Mouse (Mus musculus) c-Kit-positive CD71-positive TER-119-negative erythroid progenitor cells, embryonic 14.5 days (primary cell): ENCODE data around the gene Ptpdc1.

ENCODE experiments used
- DNase-seq: peaks from one replicate; pipeline ENCODE4 v3.0.0-alpha.2; 2013; ENCODE audit warnings: low read depth

Ptpdc1 gene

DNA sequence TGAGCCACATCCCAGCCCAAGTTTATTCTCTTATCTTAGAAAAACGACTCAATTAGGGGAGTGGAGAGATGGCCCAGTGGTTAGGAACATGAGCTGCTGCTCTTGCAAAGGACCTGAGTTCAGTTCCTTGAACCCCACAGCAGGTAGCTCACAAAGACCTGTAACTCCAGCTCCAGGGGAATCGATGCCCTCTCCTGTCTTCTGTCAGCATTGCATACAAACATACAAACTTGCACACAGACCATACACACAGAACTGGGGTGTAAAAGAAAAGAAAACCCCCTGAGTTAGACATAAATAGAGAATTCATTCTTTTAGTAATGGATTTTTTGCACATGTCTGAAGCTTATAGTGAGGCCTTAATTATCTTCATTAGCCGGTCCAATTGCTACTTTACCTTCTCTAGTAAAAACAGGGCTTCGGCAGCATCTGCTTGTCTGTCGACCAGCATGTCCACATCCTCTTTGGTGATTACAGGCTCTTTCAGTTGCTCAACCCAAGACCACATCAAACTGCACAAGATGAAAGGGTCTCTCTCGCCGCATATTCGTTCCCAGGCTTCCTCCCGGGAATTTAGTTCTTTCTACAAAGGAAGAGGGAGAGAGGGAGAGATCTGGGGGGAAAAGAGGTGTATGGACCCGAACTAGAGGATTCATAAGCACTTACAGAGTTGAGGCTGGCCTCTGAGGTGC is 42.6 kb downstream of the Ptpdc1 start:
- DNase-seq = no peak

DNA sequence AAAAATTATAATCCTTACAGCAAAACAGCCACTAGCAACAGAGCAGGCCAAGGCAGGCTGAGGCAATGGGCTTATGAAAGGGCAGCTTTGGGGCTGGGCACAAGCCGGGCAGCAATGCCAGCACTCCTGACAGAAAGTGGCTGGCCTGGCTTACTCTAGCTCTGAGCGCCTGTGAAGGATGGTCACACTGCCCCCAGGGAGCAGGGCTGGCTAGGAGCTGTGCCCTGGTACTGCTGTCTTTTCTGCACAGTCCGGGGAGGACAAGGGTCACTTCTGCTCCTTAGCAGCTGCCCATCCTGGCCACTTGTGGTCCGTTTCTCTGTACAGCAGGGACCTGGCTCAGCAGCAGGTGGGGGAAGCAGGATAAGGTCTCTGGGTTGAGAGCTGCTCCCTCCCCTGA is 46.8 kb downstream of the Ptpdc1 start:
- no peak for DNase-seq

DNA sequence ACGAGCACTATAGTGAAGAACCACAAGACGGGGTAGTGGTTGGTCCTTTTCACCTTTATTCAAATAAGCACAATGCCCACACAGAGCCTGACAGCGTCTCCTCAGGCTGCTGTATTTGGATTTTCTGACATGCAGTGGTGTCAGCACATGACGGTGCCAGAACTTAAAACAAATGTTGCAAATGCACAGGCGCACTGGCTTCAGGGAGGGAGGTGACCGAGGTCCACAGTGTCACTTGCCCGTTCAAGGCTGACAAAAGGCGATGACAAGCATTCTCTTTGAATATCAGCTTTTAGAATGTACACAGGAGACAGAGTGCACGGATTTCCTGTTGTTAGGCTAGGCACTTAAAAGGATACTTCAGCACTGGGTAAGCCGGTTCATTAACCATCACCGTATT is 47.6 kb downstream of the Ptpdc1 start:
- DNase-seq = no peak

DNA sequence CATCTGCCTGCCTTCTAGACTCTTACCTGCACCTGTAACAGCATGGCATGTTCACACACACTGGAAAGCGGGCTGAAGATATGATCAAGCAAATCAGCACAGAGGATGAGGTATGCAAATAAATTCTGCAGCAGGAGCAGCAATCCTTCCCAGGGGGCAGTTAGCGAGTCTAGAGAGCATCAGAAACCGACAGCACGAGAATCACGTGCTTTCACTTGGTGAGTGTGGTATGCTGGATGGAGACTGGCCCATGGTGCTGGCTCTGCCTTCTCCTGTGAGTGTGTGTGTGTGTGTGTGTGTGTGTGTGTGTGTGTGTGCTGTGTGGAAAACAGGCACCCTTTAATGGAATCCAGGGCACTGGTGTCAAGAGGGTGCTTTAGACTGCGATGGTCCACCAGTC is 48.5 kb downstream of the Ptpdc1 start:
- DNase-seq = no peak

DNA sequence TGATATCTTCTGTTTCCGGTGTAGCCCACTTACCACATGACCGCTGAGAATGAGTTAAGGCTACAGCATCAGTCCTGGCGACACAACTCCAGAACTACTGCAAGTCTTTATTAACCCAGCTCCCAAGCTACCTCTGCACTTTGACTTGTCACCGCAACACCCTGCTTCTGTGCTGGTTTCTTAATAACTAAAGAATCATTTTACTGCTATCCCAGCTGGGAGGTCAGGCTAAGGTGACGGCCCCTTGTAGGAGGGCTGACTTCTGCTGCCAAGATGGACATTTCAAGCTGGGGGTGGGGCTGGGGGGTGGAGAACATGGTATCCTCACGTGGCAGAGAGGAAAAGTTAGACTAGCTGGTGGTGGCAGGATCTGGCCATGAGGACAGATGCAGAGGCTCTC is 50.7 kb downstream of the Ptpdc1 start:
- no peak for DNase-seq

DNA sequence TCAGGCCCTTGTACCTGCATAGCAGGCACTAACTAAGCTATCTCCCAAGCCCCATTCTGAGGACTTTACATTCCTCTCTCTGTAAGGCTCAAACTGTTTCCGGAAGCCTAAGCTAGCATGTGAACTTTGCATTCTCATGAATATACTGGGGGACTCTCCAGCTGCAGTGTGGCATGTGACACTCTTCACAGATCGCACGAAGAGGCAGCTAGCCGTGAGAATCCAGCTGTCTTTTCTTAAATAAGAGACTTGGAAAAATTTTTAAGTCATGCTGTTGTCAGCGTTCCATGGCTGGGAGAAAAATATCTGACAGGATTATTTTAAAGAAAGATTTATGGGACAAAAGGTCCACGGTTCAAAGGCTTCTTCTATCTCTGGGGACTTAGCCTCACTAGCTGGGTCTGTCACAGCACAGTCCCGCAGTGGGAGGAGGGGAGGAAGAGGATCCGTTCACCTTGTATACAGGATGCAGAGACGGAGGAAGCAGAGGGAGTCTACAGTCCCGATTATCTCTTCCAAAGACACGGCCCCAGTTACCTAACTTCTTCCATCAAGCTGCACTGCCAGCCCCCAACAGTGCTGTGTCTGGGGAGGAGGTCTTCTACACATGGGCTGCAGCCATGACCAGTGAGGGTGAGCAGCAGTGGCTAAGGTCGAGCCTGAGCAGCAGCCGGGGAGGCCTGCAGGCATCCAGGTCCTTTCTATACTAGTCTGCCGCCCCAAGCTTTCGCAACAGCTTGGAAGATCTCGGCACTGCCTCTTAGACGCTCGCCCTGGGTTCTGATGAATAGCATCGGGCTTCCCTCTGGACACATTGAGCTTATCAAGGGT is 51.7 kb downstream of the Ptpdc1 start:
- no peak for DNase-seq

DNA sequence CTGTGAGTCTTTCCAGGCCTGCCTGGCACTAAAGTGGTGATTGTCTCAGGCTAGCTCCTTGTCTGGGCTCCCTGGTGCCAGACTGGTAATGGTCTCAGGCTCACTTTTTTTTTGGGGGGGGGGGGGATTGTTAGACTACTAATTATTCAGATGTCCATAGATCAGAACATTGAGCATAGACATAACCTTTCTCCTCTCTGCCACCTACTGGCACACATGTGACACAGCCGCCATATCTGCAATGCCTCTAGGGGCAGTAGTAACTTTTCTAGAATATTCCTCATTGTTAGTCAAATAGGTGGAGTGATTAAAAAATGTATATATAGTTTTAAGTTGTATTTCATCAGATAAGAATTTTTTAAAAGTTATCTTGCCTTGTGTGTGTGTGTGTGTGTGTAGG is 53.3 kb downstream of the Ptpdc1 start:
- peak; percentile 20 for DNase-seq

DNA sequence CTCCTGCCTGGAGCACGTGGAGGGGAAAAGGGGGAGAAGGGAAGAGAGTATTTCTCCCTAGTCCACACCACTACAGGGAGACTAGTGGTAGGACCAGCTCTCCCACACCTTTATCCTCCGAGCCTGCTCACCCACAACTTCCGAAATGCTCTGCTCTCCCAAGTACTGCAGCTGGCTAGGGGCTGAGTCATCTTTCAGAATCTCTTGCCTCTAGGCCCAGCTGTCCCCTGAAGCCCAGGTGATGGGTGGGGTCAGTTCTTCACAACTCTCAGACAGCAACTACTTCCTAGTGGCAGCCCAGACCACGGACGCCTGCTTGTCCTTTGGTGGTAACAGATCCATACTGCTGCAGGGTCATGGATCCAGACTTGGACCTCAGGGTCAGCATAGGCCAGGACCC is 54.2 kb downstream of the Ptpdc1 start:
- DNase-seq = no peak

DNA sequence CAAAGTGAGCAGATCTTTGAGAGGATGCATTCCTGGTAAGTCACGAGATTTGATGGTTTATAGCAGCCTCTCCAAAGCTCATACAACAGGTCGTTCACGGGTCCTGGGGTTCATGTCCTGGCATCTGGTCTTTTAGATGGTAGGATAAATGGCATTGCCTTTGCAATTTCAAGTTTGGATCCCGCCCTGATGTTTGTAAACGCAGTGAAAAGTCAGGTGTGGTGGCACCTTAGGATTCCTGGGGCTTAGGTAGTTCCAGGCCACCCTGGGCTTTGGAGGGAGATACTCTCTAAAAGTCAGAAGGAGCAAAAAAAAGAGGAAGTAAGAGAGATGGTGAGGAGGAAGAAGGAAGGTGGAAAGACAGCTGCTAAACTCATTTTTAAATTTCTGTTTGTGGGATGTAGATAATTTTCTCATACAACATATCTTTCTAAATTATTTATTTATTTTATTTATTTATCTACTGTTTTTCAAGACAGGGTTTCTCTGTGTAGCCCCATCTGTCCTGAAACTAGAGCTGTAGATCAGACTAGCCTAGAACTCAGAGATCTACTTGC is 55.8 kb downstream of the Ptpdc1 start:
- no peak for DNase-seq

DNA sequence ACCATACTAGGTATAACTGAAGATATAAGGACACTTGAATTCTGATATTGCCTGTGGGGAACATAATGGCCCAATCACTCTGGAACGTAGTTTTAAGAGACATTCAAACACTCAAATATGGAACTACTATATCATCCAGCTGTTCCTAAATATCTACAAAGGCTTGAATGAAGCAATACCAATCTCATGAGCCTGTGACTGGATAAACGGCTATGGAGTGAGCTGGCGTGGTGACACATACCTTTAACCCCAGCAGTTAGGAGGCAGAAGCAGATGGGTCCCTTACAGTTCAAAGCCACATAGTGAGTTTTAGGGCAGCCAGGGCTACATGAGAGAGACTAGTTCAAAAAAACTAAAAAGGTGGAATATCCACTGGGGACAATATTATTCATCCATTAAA is 57.8 kb downstream of the Ptpdc1 start:
- DNase-seq = no peak

DNA sequence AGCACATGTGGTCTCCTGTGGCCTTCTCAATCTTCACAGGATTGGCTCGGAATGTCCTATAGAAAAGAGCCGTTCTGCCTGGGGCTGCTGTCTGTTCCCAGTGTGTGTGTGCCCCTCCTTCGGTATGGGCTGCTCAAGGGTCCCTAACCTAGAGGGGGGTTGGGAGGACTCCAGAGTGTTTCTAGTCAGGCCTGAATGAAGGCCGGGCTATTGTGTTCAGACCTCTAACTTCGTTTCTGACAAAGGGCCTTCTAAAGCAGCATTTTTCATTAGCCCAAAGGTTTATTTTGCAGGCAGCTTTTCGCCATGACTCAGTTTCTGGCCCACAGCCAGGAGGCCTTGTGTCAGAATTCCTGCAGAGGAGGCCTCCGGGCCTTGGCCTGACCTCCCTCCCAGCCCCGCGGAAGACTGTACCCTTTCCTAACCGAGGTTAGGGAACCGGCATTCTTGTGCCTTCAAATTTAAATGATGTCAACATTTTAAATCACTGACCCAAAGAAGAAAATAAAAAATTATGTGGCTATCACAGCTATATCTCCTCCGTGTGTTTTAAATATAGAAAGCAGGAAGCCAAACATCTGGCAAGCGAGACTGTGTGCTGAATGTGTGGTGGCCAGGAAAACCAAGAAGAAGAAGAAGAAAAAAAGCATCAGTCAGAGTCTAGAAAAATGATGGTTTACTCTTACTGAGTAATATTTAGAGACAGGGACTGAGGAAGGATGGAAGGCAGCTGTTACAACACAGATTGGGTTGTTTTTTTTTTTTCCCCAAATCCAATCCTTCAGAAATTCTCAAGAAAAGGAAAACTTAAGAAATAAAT is 59.1 kb downstream of the Ptpdc1 start:
- no peak for DNase-seq

DNA sequence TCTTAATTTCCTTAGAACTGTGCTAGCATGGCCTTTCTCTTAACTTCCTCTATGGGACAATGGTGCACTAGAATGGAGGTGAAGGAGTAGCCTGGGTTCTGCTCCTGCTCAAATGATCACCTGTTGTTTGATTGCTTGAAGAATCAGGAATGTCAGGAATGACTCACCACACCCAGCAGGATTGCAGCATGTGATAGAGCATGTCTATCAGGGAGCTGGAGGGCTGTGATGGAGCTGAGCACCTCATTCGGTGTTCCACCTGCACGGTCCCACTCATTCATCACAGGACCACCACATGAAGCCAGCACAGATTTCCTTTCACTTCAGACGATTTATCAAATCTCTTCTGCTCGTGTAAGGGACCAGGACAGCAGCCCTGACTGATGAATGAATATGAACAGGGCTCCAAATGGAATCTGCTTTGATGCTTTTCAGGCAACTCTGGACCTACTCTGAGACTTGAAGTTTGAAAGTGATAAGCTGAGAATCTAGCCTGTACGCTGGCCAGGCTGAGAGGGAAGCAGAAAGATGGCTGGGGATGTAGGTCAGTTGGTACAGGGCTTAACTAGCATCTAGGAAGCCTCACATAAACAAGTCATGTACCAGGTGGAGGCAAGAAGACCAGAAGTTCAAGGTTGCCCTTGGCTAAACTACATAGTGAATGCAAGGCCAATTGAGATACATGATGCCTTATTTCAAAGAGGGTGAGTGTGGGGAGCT is 60.4 kb downstream of the Ptpdc1 start:
- DNase-seq = no peak

DNA sequence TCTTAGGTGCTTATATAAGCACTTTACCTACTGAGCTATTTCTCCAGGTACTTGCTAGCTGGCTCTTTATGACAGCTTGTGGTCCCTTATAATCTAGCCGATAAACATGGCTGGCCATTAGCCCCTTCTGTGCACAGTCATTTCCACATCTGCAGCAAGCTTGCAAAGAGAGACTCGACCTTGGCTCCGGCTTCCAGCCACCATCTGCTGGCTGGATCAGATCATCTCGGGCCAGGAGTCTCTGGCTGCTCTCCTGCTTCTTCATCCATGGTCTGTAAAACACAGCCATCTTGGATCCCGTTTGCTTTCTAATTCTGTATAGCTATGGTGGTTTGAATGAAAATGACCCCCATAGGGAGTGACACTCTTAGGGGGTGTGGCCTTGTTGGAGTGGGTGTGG is 63.1 kb downstream of the Ptpdc1 start:
- DNase-seq = no peak

DNA sequence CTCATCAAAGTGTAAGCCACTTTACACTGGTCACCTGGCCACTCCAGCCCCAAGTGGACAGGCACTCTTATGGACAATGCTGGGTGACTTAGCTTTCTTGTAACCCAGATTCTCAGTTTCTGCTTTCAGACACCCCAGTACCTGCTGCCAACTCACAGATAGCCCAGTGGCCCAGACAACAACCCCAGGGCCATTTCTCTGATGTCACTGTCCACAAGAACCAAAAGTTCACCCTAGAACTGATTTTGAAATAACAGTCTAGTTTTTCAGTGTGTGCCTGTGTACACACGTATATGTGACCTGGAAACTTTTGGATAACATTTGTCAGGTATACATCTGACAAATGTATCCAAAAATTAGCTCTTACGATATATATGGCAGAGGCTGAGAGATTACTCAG is 64.0 kb downstream of the Ptpdc1 start:
- no peak for DNase-seq

DNA sequence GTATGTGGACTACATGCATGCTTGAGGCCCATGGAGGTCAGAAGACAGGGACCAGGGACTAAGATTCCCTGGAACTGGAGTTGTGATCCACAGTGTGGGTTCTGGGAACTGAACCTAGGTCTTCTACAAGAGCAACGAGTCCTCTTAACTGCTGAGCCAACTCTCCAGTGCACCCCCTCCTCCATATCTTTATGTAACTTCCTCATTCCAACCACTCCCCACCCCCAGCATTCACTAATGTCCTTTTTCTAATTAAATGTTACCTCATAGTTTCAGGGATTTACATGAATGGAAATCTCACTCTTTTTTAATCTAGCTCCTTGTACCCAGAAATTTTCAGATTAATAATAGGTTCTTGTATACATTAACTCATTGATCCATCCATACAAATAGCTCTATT is 69.5 kb downstream of the Ptpdc1 start:
- no peak for DNase-seq

DNA sequence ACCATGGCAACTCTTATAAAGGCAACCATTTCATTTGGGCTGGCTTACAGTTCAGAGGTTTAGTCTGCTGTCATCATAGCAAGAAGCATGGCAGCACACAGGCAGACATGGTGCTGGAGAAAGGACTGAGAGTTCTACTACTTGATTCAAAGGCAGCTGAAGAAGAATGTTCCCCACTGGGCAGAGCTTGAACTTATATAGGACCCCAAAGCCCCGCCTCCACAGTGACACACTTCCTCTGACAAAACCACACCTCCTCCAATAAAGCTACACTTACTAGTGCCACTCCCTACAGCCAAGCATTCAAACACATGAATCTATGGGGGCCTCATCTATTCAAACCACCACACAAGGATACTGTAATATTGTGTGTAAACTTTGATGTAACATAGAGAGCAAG is 70.9 kb downstream of the Ptpdc1 start:
- no peak for DNase-seq

DNA sequence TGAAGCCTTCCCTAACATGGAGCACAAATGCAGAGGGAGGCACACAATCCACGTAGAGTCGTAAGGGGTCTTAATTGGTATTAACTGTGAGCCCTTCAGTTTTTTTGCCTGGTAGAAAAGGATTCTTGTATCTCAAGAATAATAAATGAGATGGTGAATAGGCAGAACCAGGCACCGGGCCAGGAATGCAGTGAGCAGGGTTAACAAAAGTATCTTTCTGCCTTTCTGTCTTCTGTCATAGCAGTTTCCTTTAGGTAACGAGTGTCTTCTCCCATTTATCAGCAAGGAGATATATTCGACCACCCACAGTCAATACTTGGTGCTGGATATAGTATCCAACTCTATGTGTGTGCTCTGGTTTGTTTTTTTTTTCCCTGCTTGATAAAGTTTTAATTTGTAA is 72.0 kb downstream of the Ptpdc1 start:
- DNase-seq = no peak

DNA sequence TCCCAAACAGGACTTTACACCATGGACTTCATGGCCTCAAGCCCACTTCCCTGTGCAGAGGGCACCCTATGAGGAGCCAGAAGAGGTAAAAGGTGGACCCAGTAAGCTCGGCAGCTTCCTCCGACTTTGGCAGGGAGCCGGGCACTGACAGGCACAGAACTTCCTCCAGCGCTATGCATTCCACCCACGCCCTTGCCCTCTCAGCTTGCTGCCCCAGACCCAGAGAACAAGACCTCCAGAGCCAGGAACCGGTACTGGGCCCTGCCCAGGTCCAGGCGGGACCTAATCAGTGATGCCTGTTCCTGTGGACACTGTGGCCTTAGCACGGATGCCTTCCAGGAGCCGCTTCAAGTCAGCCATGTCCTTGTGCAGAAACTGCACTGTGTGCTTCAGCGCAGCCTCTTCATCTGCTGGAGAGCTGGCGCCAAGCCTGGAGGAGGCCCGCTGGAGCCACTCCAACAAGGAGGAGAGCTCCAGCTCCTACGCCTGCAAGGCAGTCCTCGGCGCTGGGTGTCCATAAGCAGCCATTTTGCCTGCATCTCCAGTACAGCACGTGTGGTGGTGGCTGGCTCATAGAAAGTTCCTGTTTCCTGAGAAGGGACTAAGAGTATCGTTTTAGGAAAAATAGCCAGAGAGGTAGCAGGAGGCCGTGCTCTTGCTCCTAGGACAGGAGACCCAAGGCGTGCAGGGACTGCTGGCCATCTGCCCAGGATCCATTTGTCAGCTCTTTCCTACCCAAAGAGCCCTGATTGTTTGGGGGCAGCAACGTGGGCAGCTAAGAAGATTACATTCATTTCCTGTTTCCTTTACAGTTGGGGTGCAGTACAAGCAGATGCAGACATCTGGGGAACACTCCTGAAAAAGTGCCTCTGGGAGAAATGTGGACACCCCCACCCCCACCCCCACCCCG is 73.0 kb downstream of the Ptpdc1 start:
- no peak for DNase-seq

DNA sequence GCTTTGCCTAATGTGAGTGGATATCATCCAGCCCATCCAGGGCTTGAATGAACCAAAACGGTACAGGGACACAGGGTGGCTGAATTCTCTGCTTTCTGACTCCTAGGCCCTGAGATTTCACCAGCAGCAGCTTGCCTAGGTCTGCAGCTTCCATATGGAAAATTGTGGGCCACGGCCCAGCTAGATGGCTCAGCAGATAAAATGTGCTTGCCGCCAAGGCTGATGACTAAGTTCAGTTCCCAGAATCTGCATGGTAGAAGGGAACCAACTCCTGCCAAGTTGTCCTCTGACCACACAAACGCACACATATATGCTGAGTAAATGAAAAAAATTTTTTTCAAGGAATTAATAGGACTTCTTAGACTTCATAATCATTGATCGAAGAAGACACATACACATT is 77.2 kb downstream of the Ptpdc1 start:
- no peak for DNase-seq

DNA sequence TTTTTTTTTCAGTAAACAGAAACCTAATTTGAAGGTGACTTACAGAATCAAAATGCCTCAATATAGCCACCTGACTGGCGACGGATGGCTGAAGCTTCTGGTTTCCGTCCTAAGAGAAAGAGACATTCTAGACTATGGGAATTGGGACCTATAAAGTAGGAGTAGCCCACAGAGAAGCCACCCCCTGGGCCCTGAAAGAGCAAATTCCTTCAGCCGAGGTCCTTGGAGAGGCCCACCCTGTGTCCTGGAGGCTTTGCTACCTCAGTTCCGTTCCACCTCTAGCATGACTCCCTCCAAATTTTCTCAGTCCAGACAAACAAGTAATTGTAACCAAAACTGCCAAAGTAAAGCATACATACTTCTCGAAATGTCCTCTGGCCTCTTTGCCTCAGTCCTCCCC is 77.8 kb downstream of the Ptpdc1 start:
- DNase-seq = no peak
